Mouse (Mus musculus): ENCODE measurements around the gene Med25.

DNA sequence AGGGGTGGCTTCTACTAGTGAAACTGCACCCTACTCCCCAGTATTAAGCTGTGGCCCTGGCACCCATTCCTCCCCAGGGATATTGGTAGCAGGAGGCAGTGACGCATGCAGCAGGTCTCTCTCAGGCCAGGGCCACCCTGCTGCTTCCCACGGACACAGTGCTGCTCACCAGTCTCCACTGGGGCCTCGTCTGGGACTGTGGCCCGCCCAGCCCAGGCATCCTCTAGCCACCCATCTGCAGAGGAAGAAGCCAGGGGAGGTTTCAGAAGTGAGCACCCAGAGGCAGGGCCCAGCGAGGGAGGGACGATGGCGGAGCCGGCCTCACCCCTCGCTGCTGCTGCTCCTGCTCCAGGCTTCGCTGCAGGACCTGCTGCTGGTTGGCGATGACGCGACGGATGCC, 29.3 kb downstream of the Med25 start:
- no peak for TF ChIP-seq GATA1 (IDR thresholded peaks at IDR 0.05; ENCODE audit: borderline replicate concordance, low read length)
- TF ChIP-seq FLI1 (IDR thresholded peaks at IDR 0.05; ENCODE audit: low read length), result no peak
